Comparison of ENCODE assay signal across 8 mouse cellular contexts in genomic region chr4:56112931-56113700, GRCm38 (mm10).
DNase-seq lines count a peak whose midpoint lies in the region; ATAC-seq lines count a peak whose summit lies in the region.

No protein-coding gene starts in this region.

- H3K36me3 ChIP-seq in forebrain, embryonic 14.5 days (ENCODE audit: control insufficient read depth, insufficient read depth, low read length), result no peaks in the 10 kb centered on the region
- no peaks in the 10 kb centered on the region for H3K36me3 ChIP-seq in forebrain, embryonic 12.5 days (replicated peaks)
- H3K36me3 ChIP-seq in neural tube, embryonic 12.5 days, result no peaks in the 10 kb centered on the region
- no peaks in the 10 kb centered on the region for H3K36me3 ChIP-seq in hindbrain, embryonic 16.5 days (ENCODE audit: control insufficient read depth, insufficient read depth, low read length)

- peak; percentile 65 for ATAC-seq in forebrain, embryonic 14.5 days
- no peak for ATAC-seq in forebrain, embryonic 12.5 days (ENCODE audit: low FRiP score)
- ATAC-seq in neural tube, embryonic 12.5 days (ENCODE audit: low FRiP score, low read depth), result no peak
- peak; percentile 82 for ATAC-seq in hindbrain, embryonic 16.5 days

- no peak for DNase-seq in forebrain, embryonic 14.5 days (ENCODE audit: low spot score)
- no peak for DNase-seq in neural tube, embryonic 10.5 days (ENCODE audit: extremely low spot score, low spot score)
- DNase-seq in lung, postnatal 36 days, result peak; percentile 60
- DNase-seq in embryo, embryonic 10 days (ENCODE audit: low spot score), result no peak
- no peak for DNase-seq in layer of hippocampus, adult 18-20 months (ENCODE audit: low spot score in 2 of 2)

- H3K4me1 ChIP-seq in forebrain, embryonic 14.5 days (ENCODE audit: control insufficient read depth, insufficient read depth, low read length), result peaks cover 10% of the 10 kb centered on the region; the same call in 1 of the 2 replicates
- H3K4me1 ChIP-seq in forebrain, embryonic 12.5 days, result peaks cover 10% of the 10 kb centered on the region
- H3K4me1 ChIP-seq in neural tube, embryonic 12.5 days, result peaks cover 11% of the 10 kb centered on the region
- H3K4me1 ChIP-seq in hindbrain, embryonic 16.5 days (ENCODE audit: control insufficient read depth, insufficient read depth, low read depth, low read length), result peaks cover 9% of the 10 kb centered on the region

- 0 out of 2 replicates have a peak overlapping the region, but pooled peaks have one; percentile 11 for H3K27ac ChIP-seq in forebrain, embryonic 14.5 days (ENCODE audit: low read depth, low read length)
- H3K27ac ChIP-seq in forebrain, embryonic 12.5 days, result no peak overlapping the region
- H3K27ac ChIP-seq in neural tube, embryonic 12.5 days, result no peak overlapping the region
- peak overlapping the region; percentile 74; the same call in 1 of the 2 replicates for H3K27ac ChIP-seq in hindbrain, embryonic 16.5 days (ENCODE audit: low read depth, low read length)

- H3K4me2 ChIP-seq in forebrain, embryonic 14.5 days (ENCODE audit: low read length), result peak overlapping the region; percentile 20; the same call in 1 of the 2 replicates
- no peak overlapping the region for H3K4me2 ChIP-seq in forebrain, embryonic 12.5 days
- peak overlapping the region; percentile 43 for H3K4me2 ChIP-seq in neural tube, embryonic 12.5 days (replicated peaks)
- H3K4me2 ChIP-seq in hindbrain, embryonic 16.5 days (ENCODE audit: low read length), result peak overlapping the region; percentile 37

- no peaks in the 10 kb centered on the region for H3K9me3 ChIP-seq in forebrain, embryonic 14.5 days (replicated peaks; ENCODE audit: control insufficient read depth, low read length)
- no peaks in the 10 kb centered on the region for H3K9me3 ChIP-seq in forebrain, embryonic 12.5 days
- no peaks in the 10 kb centered on the region for H3K9me3 ChIP-seq in neural tube, embryonic 12.5 days
- H3K9me3 ChIP-seq in hindbrain, embryonic 16.5 days (ENCODE audit: control insufficient read depth, low read length), result no peaks in the 10 kb centered on the region

- 62% methylated on average over 9 of the region's 9 CpGs for WGBS in forebrain, embryonic 14.5 days
- 73% methylated on average over 9 of the region's 9 CpGs for WGBS in forebrain, embryonic 12.5 days
- 60% methylated on average over 9 of the region's 9 CpGs for WGBS in neural tube, embryonic 12.5 days
- WGBS in hindbrain, embryonic 16.5 days, result 53% methylated on average over 9 of the region's 9 CpGs

- no peak overlapping the region for H3K4me3 ChIP-seq in forebrain, embryonic 14.5 days (ENCODE audit: low read depth, low read length)
- H3K4me3 ChIP-seq in forebrain, embryonic 12.5 days (replicated peaks), result no peak overlapping the region
- no peak overlapping the region for H3K4me3 ChIP-seq in neural tube, embryonic 12.5 days
- H3K4me3 ChIP-seq in hindbrain, embryonic 16.5 days (ENCODE audit: low read length), result no peak overlapping the region

- H3K27me3 ChIP-seq in forebrain, embryonic 14.5 days (replicated peaks; ENCODE audit: control insufficient read depth, insufficient read depth, low read length), result no peaks in the 10 kb centered on the region
- no peaks in the 10 kb centered on the region for H3K27me3 ChIP-seq in forebrain, embryonic 12.5 days
- no peaks in the 10 kb centered on the region for H3K27me3 ChIP-seq in neural tube, embryonic 12.5 days (replicated peaks)
- no peaks in the 10 kb centered on the region for H3K27me3 ChIP-seq in hindbrain, embryonic 16.5 days (replicated peaks; ENCODE audit: control insufficient read depth, insufficient read depth, low read length)

- H3K9ac ChIP-seq in forebrain, embryonic 14.5 days (ENCODE audit: low read length), result no peak overlapping the region
- H3K9ac ChIP-seq in forebrain, embryonic 12.5 days, result no peak overlapping the region
- H3K9ac ChIP-seq in neural tube, embryonic 12.5 days, result no peak overlapping the region
- H3K9ac ChIP-seq in hindbrain, embryonic 16.5 days (ENCODE audit: low read depth, low read length), result no peak overlapping the region; the same call in 1 of the 2 replicates

Comparison
In these comparisons a context has a peak if more than half of its experiments do, and no peak if none do; other contexts are left out.
1. ATAC-seq: peak in forebrain, embryonic 14.5 days (single experiment) and hindbrain, embryonic 16.5 days (single experiment); none in forebrain, embryonic 12.5 days (single experiment) and neural tube, embryonic 12.5 days (single experiment).
2. H3K27ac ChIP-seq: peak in forebrain, embryonic 14.5 days (single experiment) and hindbrain, embryonic 16.5 days (single experiment); none in forebrain, embryonic 12.5 days (single experiment) and neural tube, embryonic 12.5 days (single experiment).